Mouse (Mus musculus) bone marrow, adult 2 months (tissue): ENCODE results near the gene Chit1.
A peak's percentile ranks its signal among the peaks of the same experiment; 100 is the strongest.

ENCODE experiments used
- CTCF ChIP-seq: fragments of 200-500 bp; IDR thresholded peaks from 2 replicates; pipeline ENCODE4 v1.5.1; 2011; ENCODE audit warnings: low read length, control low read depth; ENCODE audit not compliant: control insufficient read depth, insufficient read depth
- POLR2A ChIP-seq: fragments of 200-500 bp; IDR thresholded peaks from 2 replicates; pipeline ENCODE4 v1.6.1; 2011; ENCODE audit warnings: low read depth, mild to moderate bottlenecking, control low read depth, low read length, borderline replicate concordance; ENCODE audit not compliant: control insufficient read depth

- TF ChIP-seq CTCF (no peak), POLR2A (peak; percentile 63; the same call in 1 of the 2 replicates)
These were observed 12.1 kb upstream of the Chit1 start for GRCm38 (mm10) chr1:134098726-134099515.
